Mouse (Mus musculus): Measurements from ENCODE around the gene Pald1.

DNA sequence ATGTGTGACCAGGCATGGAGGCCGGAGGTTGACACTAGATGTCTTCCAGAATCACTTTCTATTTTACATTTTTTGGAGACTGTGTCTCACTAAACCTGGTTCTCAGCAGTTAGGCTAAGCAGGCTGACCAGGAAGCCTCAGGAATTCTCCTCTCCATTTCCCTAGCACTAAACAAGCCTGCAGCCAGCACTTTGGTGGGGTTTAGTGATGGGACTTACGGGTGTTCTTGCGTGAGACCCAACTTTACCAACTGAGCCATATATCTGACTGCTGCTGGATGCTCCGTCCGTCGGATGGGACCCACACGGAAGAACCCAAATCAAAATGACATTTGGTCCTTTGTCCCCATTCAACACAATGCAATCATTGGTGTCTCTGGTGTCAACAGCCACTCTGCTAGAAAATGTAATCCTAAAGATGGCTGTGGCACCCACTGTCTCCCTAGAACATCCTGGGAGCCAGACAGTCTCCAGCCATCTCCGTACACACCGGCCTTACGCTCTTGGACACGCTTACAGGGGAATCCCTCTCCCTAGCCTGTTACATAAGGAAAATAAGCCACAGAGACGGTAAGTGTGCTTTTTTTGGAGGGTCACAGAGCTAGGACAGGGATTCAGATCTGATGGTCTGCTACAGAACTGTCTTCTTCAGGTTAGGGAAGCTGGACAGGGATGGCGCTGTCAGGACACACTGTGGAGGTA lies 3.8 kb downstream of the Pald1 start:
- TF ChIP-seq CTCF (IDR thresholded peaks at IDR 0.05; ENCODE audit: borderline replicate concordance, control insufficient read depth, extremely low read depth, insufficient read depth, low read length, poor library complexity), result no peak
- no peak for TF ChIP-seq POLR2A (IDR thresholded peaks at IDR 0.05; ENCODE audit: control insufficient read depth, extremely low read depth, insufficient read depth, low read length, poor library complexity)

Measured in thymus, adult 2 months (tissue).